Mouse (Mus musculus) heart, embryonic 12.5 days (tissue): ENCODE data around the gene Slc25a10. TPM values are rescaled to one million over a fixed set of nuclear protein-coding genes. Genes with fewer than 3 reads are reported as not detected.
A peak's percentile ranks its signal among the peaks of the same experiment; 100 is the strongest.

Source experiments
- ATAC-seq: fragments of 200-750 bp; cut with Nextera tagmentation; 2 replicates; pipeline ENCODE4 v1.8.0; 2017; ENCODE audit warnings: moderate TSS enrichment, moderate library complexity; ENCODE audit not compliant: insufficient number of reproducible peaks, low FRiP score
- H3K27ac ChIP-seq: fragments of 300-500 bp; sonication (generic); 2 replicates; pipeline ENCODE4 v1.5.1; 2016; ENCODE audit warnings: mild to moderate bottlenecking, moderate library complexity; ENCODE audit not compliant: poor library complexity, severe bottlenecking
- H3K27me3 ChIP-seq: fragments of 300-500 bp; sonication (generic); replicated peaks from 2 replicates; pipeline ENCODE4 v1.6.1; 2016; ENCODE audit warnings: mild to moderate bottlenecking, moderate library complexity
- H3K36me3 ChIP-seq: fragments of 300-500 bp; sonication (generic); 2 replicates; pipeline ENCODE4 v1.6.1; 2016; ENCODE audit warnings: mild to moderate bottlenecking, moderate library complexity
- H3K4me1 ChIP-seq: fragments of 300-500 bp; sonication (generic); replicated peaks from 2 replicates; pipeline ENCODE4 v1.6.1; 2016; ENCODE audit warnings: mild to moderate bottlenecking
- H3K4me2 ChIP-seq: fragments of 300-500 bp; sonication (generic); 2 replicates; pipeline ENCODE4 v1.6.1; 2016; ENCODE audit warnings: mild to moderate bottlenecking, moderate library complexity
- H3K4me3 ChIP-seq: fragments of 300-500 bp; sonication (generic); 2 replicates; pipeline ENCODE4 v1.5.1; 2016; ENCODE audit warnings: mild to moderate bottlenecking
- H3K9ac ChIP-seq: fragments of 300-500 bp; sonication (generic); 2 replicates; pipeline ENCODE4 v1.6.1; 2016; ENCODE audit warnings: mild to moderate bottlenecking, moderate library complexity
- H3K9me3 ChIP-seq: fragments of 300-500 bp; sonication (generic); replicated peaks from 2 replicates; pipeline ENCODE4 v1.6.1; 2016; ENCODE audit warnings: mild to moderate bottlenecking, moderate library complexity
- WGBS: fragments of 180-500 bp; shearing (Covaris S2); methylation state at CpG from one replicate; pipeline ENCODE4 v1.1.7; 2016; 5-methylcytosine and 5-hydroxymethylcytosine counted together
- polyA plus RNA-seq: library from polyadenylated mRNA; unstranded; fragments of >200 nt; fragmentation: Nextera tagmentation; extraction: Ambion mirVana; gene quantifications from 2 replicates; pipeline ENCODE4 v1.2.1, GENCODE M21; 2016

The Slc25a10 gene
- polyA plus RNA-seq, 1 experiment from 2014 or later, result 46.2 TPM

DNA sequence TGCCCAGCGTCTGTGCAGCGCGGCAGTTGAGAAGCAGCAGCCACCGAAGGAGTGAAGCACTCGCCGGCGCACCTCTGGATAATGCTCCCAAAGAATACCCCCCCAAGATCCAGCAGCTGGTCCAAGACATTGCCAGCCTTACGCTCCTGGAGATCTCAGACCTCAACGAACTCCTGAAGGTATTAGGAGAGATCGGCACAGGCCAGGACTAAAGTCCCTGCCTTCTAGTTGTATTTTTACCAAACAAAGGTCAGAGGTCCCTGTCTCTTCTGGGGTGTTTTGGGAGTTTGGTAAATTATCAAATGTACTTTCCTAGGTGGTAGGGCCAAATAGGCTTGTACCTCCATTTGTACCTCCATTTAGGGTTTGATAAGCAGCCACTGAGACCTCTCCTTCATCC lies 6.4 kb upstream of the Slc25a10 start:
- peak overlapping the region; percentile 91 for H3K4me2 ChIP-seq
- H3K4me1 ChIP-seq, result peaks cover 22% of the 10 kb centered on the region
- peaks cover 70% of the 10 kb centered on the region for H3K36me3 ChIP-seq
- 9% methylated on average over 10 of the region's 10 CpGs for WGBS
- peak overlapping the region; percentile 81 for H3K27ac ChIP-seq
- no peaks in the 10 kb centered on the region for H3K9me3 ChIP-seq
- H3K4me3 ChIP-seq, result peak overlapping the region; percentile 94
- no peaks in the 10 kb centered on the region for H3K27me3 ChIP-seq
- H3K9ac ChIP-seq, result peak overlapping the region; percentile 96
- no peak for ATAC-seq

DNA sequence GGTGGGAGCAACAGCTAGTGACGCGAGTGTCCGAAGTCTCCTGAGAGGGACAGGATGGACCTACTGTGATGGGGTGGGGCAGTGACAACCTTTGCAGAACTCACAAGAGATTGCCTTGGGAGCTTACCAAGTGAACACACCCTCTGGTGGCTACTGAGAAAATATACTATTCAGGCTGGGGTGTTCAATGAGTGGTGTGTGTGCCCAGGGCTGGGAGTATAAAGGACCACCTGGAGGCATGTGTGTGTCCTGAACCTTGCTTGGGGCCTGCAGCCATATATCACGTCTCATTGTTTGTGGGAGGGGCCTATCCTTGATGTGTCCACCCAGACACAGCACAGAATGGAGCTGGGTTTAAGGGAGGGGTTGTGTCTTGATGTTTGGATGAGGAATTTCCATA lies 3.1 kb upstream of the Slc25a10 start:
- no peak overlapping the region for H3K4me3 ChIP-seq
- no peaks in the 10 kb centered on the region for H3K27me3 ChIP-seq
- H3K4me2 ChIP-seq, result no peak overlapping the region
- WGBS, result 69% methylated on average over 4 of the region's 4 CpGs
- peaks cover 42% of the 10 kb centered on the region for H3K36me3 ChIP-seq
- peaks cover 42% of the 10 kb centered on the region for H3K4me1 ChIP-seq
- H3K9me3 ChIP-seq, result no peaks in the 10 kb centered on the region
- ATAC-seq, result no peak
- no peak overlapping the region for H3K27ac ChIP-seq
- H3K9ac ChIP-seq, result no peak overlapping the region

DNA sequence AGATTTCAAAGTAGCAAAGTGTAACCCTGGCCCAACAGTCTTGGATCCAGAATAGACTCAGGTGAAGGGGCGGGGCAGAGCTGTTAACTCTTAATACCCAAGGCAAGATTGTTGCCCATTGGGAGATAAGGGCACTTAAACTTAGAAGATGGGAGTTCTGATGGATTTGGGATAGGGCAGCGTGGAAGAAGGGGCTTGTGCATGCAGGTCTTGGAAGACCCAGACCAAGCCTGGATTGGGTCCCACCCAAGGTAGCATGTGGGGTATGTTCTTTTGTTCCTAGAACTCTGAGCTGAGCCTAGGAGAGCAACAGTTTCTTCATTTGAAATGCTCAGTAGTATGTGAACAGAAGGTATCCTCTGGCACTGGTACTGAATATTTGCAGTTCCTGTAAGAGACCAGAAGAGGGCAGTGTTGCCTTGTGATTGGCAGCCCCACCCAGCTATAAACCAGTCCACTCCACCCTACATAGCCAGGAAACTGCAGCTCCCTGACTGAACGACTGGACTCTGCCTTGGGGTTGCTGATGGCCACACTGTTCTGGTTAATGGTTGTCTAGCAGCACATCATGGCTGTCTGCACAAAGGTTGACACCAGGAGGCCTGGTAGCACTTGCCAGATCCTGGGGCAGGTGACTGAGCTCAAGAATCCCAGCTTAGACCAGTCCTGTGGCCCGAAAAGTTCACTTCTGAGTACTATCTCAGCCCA lies 2.4 kb upstream of the Slc25a10 start:
- no peak overlapping the region for H3K4me2 ChIP-seq
- no peak for ATAC-seq
- peaks cover 42% of the 10 kb centered on the region for H3K36me3 ChIP-seq
- WGBS, result 59% methylated on average over 4 of the region's 4 CpGs
- no peaks in the 10 kb centered on the region for H3K9me3 ChIP-seq
- no peak overlapping the region for H3K4me3 ChIP-seq
- peaks cover 38% of the 10 kb centered on the region for H3K4me1 ChIP-seq
- H3K27ac ChIP-seq, result no peak overlapping the region
- no peaks in the 10 kb centered on the region for H3K27me3 ChIP-seq
- H3K9ac ChIP-seq, result no peak overlapping the region

DNA sequence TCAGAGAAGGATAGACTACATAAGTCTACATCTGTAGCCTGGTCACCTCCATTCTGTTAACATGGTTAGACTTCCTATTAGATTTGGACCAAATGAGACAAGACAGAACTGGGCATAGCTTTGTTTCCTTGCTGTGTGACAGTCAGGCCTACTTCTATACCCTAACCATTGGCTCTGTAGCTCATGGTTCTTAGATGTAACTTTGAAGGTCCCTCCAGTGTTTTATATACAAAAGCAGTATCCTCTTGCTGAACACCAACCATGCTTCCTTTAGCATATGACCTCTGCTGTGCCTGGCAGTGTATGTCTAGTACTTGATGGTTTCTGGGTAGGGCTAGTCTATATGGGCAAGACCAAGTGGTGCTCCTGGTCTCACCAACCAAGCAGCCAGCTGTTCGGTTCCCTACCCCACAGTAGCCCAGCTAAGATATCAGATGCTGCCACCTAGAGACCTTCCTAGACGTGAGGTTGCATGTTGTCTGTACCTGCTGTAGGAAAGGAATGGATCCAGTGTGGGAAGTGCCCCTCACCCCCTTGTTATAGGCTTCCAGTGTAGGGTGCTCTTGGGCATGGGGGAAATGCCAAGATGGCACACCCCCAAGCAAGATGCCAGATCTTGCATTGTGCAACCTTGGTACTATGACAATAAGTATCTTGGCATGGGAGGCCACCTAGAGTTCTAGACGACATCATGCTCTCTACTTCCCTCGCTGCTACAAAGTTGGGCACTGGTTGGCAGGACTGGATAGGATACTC lies 1.2 kb upstream of the Slc25a10 start:
- no peaks in the 10 kb centered on the region for H3K9me3 ChIP-seq
- peaks cover 34% of the 10 kb centered on the region for H3K4me1 ChIP-seq
- H3K27ac ChIP-seq, result no peak overlapping the region
- peaks cover 55% of the 10 kb centered on the region for H3K36me3 ChIP-seq
- H3K4me2 ChIP-seq, result no peak overlapping the region
- H3K27me3 ChIP-seq, result no peaks in the 10 kb centered on the region
- H3K9ac ChIP-seq, result no peak overlapping the region
- no peak overlapping the region for H3K4me3 ChIP-seq
- WGBS, result 35% methylated on average over 4 of the region's 4 CpGs
- ATAC-seq, result no peak

DNA sequence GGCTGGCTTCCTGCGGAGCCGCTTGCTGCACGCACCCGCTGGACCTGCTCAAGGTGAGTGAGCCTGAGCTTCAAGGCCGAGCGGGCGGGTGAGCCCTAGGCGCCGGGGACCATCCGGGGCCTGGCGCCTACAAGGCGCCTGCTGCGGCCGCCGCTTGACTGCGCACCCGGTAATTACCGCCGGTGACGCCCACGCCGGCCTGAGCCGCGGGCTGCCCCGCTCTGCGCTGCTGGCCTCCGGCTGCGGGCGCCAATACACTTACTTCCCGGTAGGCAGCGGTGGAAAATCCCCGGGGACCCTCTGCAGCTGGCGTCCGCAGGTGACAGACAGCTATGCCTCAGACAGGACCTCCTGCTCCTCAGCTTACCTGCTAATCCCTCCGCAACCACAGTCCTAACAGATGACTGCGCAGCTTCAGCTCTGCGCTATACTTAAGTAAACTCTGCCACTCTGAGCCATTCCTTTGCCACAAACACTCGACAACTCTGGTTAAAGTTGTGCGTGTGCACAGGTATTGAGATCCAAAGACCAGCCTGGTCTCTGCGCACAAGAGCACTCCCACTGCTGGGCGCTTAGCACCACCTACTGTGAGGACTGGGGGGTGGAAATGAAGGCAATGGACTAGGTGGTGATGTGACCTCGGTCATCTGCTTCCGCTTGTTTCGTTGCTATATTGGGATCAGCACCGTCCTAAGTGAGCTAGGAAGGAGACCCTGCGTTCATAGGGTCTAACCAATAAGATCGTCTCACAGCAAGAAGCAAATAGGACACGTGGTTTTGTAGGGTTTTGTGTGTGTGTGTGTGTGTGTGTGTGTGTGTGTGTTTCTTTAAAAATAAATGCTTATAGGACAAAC lies 611 bp downstream of the Slc25a10 start:
- ATAC-seq, result peak; percentile 51
- under 1% methylated on average over 48 of the region's 48 CpGs for WGBS
- H3K36me3 ChIP-seq, result peaks cover 56% of the 10 kb centered on the region

DNA sequence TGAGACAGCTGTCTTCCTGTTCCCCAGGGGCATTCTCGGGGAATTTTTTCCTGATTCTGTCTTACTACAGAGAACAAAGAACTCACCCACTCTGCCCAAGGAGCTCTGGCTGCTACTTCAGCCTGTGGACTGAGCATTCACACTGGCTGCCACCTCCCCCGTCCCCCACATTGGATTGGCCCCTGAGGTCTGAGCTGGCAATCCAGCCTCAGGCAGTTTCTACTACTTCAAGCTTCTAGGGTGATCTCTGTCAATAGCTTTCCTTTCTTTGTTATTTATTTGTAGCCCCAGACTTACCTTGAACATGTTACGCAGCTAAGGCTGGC lies 1.2 kb downstream of the Slc25a10 start:
- H3K36me3 ChIP-seq, result peaks cover 56% of the 10 kb centered on the region
- ATAC-seq, result no peak
- WGBS, result 29% methylated on average over 3 of the region's 3 CpGs

More for the DNA sequence above, 611 bp downstream of the Slc25a10 start:
- Histone ChIP-seq H3K9me3 (no peaks in the 10 kb centered on the region), H3K27me3 (no peaks in the 10 kb centered on the region), H3K27ac (peak overlapping the region; percentile 85), H3K4me2 (peak overlapping the region; percentile 98), H3K9ac (peak overlapping the region; percentile 93), H3K4me3 (peak overlapping the region; percentile 92), H3K4me1 (peaks cover 29% of the 10 kb centered on the region)

DNA sequence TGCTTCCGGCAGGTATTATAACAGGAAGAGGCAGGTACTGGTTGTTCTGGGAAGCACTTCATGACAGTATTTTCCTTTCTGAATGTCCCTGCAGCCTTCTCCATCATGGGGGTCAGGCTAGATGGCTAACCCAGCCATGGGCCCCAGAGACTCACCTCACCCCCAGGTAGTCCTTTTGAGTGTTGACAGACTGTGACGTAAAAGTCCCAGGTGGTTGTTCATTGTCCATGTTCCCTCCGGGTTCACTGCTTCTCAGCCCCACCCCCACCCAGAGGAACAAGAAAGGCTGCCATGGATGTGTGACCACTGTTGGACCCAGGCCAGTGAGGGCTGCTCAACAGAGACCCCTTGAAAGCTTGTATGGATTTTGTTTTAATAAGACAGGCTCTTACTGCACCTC lies 1.7 kb downstream of the Slc25a10 start:
- H3K9ac ChIP-seq, result peak overlapping the region; percentile 93
- H3K4me2 ChIP-seq, result peak overlapping the region; percentile 98
- no peaks in the 10 kb centered on the region for H3K9me3 ChIP-seq
- ATAC-seq, result no peak
- 74% methylated on average over 3 of the region's 3 CpGs for WGBS
- H3K4me1 ChIP-seq, result peaks cover 29% of the 10 kb centered on the region
- peak overlapping the region; percentile 92; the same call in 1 of the 2 replicates for H3K4me3 ChIP-seq
- peak overlapping the region; percentile 85; the same call in 1 of the 2 replicates for H3K27ac ChIP-seq
- peaks cover 56% of the 10 kb centered on the region for H3K36me3 ChIP-seq
- no peaks in the 10 kb centered on the region for H3K27me3 ChIP-seq

More for the DNA sequence above, 1.2 kb downstream of the Slc25a10 start:
- Histone ChIP-seq H3K9me3 (no peaks in the 10 kb centered on the region), H3K27ac (peak overlapping the region; percentile 85), H3K4me2 (peak overlapping the region; percentile 98), H3K9ac (peak overlapping the region; percentile 93), H3K4me1 (peaks cover 29% of the 10 kb centered on the region), H3K27me3 (no peaks in the 10 kb centered on the region), H3K4me3 (peak overlapping the region; percentile 92)

DNA sequence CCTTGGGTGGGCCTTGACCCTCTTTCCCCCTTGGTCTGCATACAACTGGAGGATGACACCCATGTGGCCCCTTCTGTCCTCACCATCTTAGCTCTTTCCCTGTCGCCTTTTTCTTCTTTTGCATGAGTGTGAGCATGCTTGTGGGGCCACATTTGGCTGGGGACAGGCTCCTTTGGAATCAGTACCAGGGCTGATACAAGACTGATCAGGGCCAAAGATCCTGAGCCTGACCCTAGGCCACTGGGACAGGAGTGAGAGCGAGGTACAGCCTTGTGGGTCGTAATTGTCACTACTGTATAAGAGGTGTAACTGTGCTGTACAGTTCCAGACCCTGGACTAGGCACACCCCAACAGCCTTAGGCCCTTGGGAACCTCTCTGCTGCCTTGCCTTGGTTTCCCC lies 2.3 kb downstream of the Slc25a10 start:
- Histone ChIP-seq H3K9ac (no peak overlapping the region), H3K9me3 (no peaks in the 10 kb centered on the region), H3K27ac (no peak overlapping the region), H3K4me2 (no peak overlapping the region), H3K4me1 (peaks cover 29% of the 10 kb centered on the region), H3K4me3 (no peak overlapping the region), H3K36me3 (peaks cover 56% of the 10 kb centered on the region), H3K27me3 (no peaks in the 10 kb centered on the region)
- 80% methylated on average over 3 of the region's 3 CpGs for WGBS
- no peak for ATAC-seq

DNA sequence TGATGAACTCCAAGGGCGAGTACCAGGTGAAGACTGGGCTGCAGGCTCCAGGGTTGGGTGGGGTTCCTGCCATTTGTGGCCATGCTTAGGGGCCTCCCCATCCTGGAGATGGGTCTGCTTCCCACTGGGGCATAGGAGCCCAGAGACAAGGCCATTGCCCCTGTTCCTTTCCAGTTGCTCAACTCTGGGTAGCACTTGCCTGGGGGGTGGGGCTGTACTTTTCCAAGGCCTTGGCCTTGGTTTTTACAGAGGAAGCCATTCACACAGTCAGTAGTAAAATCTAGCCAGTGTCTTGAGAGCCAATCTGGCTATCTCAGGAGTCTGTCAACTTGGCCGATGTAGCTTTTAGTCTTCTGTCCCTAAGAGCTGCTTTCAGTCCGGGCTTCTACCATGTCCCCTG lies 5.8 kb downstream of the Slc25a10 start:
- H3K36me3 ChIP-seq, result peaks cover 50% of the 10 kb centered on the region
- H3K4me2 ChIP-seq, result no peak overlapping the region
- no peak overlapping the region for H3K9ac ChIP-seq
- H3K4me3 ChIP-seq, result no peak overlapping the region
- no peak for ATAC-seq
- no peaks in the 10 kb centered on the region for H3K9me3 ChIP-seq
- 84% methylated on average over 3 of the region's 3 CpGs for whole genome bisulfite sequencing
- H3K4me1 ChIP-seq, result peaks cover 20% of the 10 kb centered on the region
- H3K27me3 ChIP-seq, result no peaks in the 10 kb centered on the region
- H3K27ac ChIP-seq, result no peak overlapping the region

DNA sequence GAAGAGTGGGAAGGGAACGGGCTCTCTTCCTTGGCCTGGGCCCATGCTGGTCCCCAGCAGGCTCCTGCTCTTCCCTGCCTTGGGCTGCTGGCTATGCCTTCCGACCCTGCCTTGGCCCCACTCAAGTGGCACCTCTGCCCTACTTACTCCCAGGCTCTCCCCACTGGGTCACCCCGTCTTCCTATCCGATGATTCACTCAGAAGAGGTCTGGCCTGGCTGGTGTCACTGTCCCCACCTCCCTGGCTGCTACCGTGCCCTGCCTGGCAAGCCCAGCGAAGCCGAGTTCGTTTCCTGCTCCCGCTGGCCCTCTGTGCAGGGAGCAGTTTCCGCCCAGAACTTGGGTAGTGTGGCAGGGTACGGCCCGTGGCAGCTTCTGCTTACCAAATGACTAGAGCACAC lies 6.6 kb downstream of the Slc25a10 start:
- WGBS, result 88% methylated on average over 12 of the region's 12 CpGs
- H3K4me3 ChIP-seq, result no peak overlapping the region
- no peak for ATAC-seq
- H3K4me2 ChIP-seq, result no peak overlapping the region
- H3K9ac ChIP-seq, result no peak overlapping the region
- H3K36me3 ChIP-seq, result peaks cover 50% of the 10 kb centered on the region
- H3K9me3 ChIP-seq, result no peaks in the 10 kb centered on the region
- H3K27me3 ChIP-seq, result no peaks in the 10 kb centered on the region
- no peak overlapping the region for H3K27ac ChIP-seq
- peaks cover 13% of the 10 kb centered on the region for H3K4me1 ChIP-seq

DNA sequence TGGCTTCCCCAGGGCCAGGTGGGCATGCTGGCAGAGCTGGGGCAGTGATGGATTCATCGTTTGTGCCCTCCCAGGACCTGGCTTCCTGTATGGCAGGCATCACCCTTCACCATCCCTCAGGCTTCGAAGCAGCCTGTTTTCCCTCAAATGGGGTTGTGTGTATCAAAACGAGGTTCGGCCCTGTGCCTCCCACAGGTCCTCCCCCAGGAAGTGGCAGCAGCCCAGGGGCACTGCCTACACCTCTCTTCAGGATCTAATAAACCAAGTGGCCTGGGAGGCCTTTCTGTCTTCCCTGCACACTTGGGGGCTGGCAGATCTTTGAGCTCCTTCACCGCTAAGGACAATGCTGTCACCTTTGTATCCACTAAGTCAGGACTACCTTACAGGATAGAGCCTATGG lies 7.3 kb downstream of the Slc25a10 start:
- Histone ChIP-seq H3K4me1 (peaks cover 9% of the 10 kb centered on the region), H3K4me2 (no peak overlapping the region), H3K9ac (no peak overlapping the region), H3K27me3 (no peaks in the 10 kb centered on the region), H3K9me3 (no peaks in the 10 kb centered on the region), H3K27ac (no peak overlapping the region), H3K36me3 (peaks cover 50% of the 10 kb centered on the region), H3K4me3 (no peak overlapping the region)
- ATAC-seq, result no peak
- WGBS, result 81% methylated on average over 5 of the region's 5 CpGs
